Mouse (Mus musculus) intestine, embryonic 14.5 days (tissue): ENCODE data around the gene Mbnl2. TPM values are rescaled to one million over a fixed set of nuclear protein-coding genes. Genes with fewer than 3 reads are reported as not detected.

Experiments
- ATAC-seq: fragments of 200-750 bp; cut with Nextera tagmentation; replicated peaks from 2 replicates; pipeline ENCODE4 v1.8.0; 2017; ENCODE audit warnings: low read depth, moderate number of reproducible peaks, moderate TSS enrichment, moderate library complexity; ENCODE audit not compliant: low FRiP score, low TSS enrichment
- DNase-seq: peaks from one replicate; pipeline ENCODE4 v3.0.0-alpha.2; 2018; ENCODE audit warnings: low spot score
- H3K27ac ChIP-seq: fragments of 300-500 bp; sonication (generic); 2 replicates; pipeline ENCODE4 v1.5.1; 2014; ENCODE audit warnings: low read depth, mild to moderate bottlenecking, control low read depth
- H3K27me3 ChIP-seq: fragments of 300-500 bp; sonication (generic); replicated peaks from 2 replicates; pipeline ENCODE4 v1.6.1; 2014; ENCODE audit warnings: low read length, control low read depth; ENCODE audit not compliant: control insufficient read depth, insufficient read depth
- H3K36me3 ChIP-seq: fragments of 300-500 bp; sonication (generic); 2 replicates; pipeline ENCODE4 v1.6.1; 2014; ENCODE audit warnings: low read length, control low read depth; ENCODE audit not compliant: control insufficient read depth, insufficient read depth
- H3K4me1 ChIP-seq: fragments of 300-500 bp; sonication (generic); replicated peaks from 2 replicates; pipeline ENCODE4 v1.6.1; 2014; ENCODE audit warnings: low read length, control low read depth, mixed read lengths; ENCODE audit not compliant: control insufficient read depth, insufficient read depth
- H3K4me2 ChIP-seq: fragments of 300-500 bp; sonication (generic); 2 replicates; pipeline ENCODE4 v1.6.1; 2014; ENCODE audit warnings: low read length
- H3K4me3 ChIP-seq: fragments of 300-500 bp; sonication (generic); 2 replicates; pipeline ENCODE4 v1.5.1; 2014; ENCODE audit warnings: low read depth, low read length, control low read depth, mixed read lengths
- H3K9ac ChIP-seq: fragments of 300-500 bp; sonication (generic); 2 replicates; pipeline ENCODE4 v1.6.1; 2014; ENCODE audit warnings: mild to moderate bottlenecking, low read length
- H3K9me3 ChIP-seq: fragments of 300-500 bp; sonication (generic); 2 replicates; pipeline ENCODE4 v1.6.1; 2016; ENCODE audit warnings: low read length, control low read depth; ENCODE audit not compliant: control insufficient read depth
- WGBS: fragments of 180-500 bp; shearing (Covaris S2); extraction: QIAGEN DNeasy Blood & Tissue Kit; methylation state at CpG from one replicate; pipeline ENCODE4 v1.1.7; 2014; 5-methylcytosine and 5-hydroxymethylcytosine counted together
- polyA plus RNA-seq: library from polyadenylated mRNA; unstranded; fragments of >200 nt; fragmentation: Nextera tagmentation; extraction: Ambion mirVana; gene quantifications from 2 replicates; pipeline ENCODE4 v1.2.1, GENCODE M21; 2014

Mbnl2 gene
- polyA plus RNA-seq, 1 experiment from 2014 or later, result 111 TPM

GRCm38 (mm10) chr14:120318974-120319731 is 43.7 kb downstream of the Mbnl2 start:
- Histone ChIP-seq H3K9me3 (no peaks in the 10 kb centered on the region), H3K4me1 (peaks cover 18% of the 10 kb centered on the region), H3K4me3 (no peak overlapping the region), H3K4me2 (no peak overlapping the region), H3K36me3 (0 out of 2 replicates have a peak, but pooled peaks cover 4% of the 10 kb centered on the region), H3K9ac (no peak overlapping the region), H3K27me3 (no peaks in the 10 kb centered on the region), H3K27ac (no peak overlapping the region)
- ATAC-seq (no peak), DNase-seq (no peak)
- 73% methylated on average over 9 of the region's 9 CpGs for WGBS

- no peaks in the 10 kb centered on the region for H3K27me3 ChIP-seq
- H3K9me3 ChIP-seq, result no peaks in the 10 kb centered on the region
- DNase-seq, result no peak
- ATAC-seq, result no peak
- no peak overlapping the region for H3K4me3 ChIP-seq
- peaks cover 21% of the 10 kb centered on the region for H3K36me3 ChIP-seq
- peaks cover 18% of the 10 kb centered on the region for H3K4me1 ChIP-seq
- WGBS, result 86% methylated on average over 8 of the region's 8 CpGs
- H3K4me2 ChIP-seq, result no peak overlapping the region
- no peak overlapping the region for H3K27ac ChIP-seq
- no peak overlapping the region for H3K9ac ChIP-seq
Observed at GRCm38 (mm10) chr14:120322041-120322440, 46.6 kb downstream of the Mbnl2 start.

- H3K4me1 ChIP-seq, result peaks cover 18% of the 10 kb centered on the region
- H3K9me3 ChIP-seq, result no peaks in the 10 kb centered on the region
- ATAC-seq (no peak), DNase-seq (no peak)
- WGBS, result 73% methylated on average over 1 of the region's 1 CpGs
- H3K4me3 ChIP-seq, result no peak overlapping the region
- H3K9ac ChIP-seq, result no peak overlapping the region
- no peaks in the 10 kb centered on the region for H3K27me3 ChIP-seq
- peaks cover 24% of the 10 kb centered on the region for H3K36me3 ChIP-seq
- no peak overlapping the region for H3K27ac ChIP-seq
- H3K4me2 ChIP-seq, result no peak overlapping the region
Observed at GRCm38 (mm10) chr14:120323111-120323510, 47.6 kb downstream of the Mbnl2 start.

- no peak overlapping the region for H3K27ac ChIP-seq
- H3K4me2 ChIP-seq, result no peak overlapping the region
- 94% methylated on average over 8 of the region's 8 CpGs for WGBS
- H3K36me3 ChIP-seq, result peaks cover 26% of the 10 kb centered on the region
- no peak overlapping the region for H3K4me3 ChIP-seq
- no peaks in the 10 kb centered on the region for H3K9me3 ChIP-seq
- no peak for DNase-seq
- H3K4me1 ChIP-seq, result peaks cover 10% of the 10 kb centered on the region
- ATAC-seq, result no peak
- H3K9ac ChIP-seq, result no peak overlapping the region
- H3K27me3 ChIP-seq, result no peaks in the 10 kb centered on the region
Observed at GRCm38 (mm10) chr14:120324061-120324791, 48.8 kb downstream of the Mbnl2 start.

GRCm38 (mm10) chr14:120324883-120325480 is 49.5 kb downstream of the Mbnl2 start:
- no peak for ATAC-seq
- WGBS, result 86% methylated on average over 19 of the region's 19 CpGs

GRCm38 (mm10) chr14:120325673-120326072 is 50.2 kb downstream of the Mbnl2 start:
- Histone ChIP-seq H3K27ac (no peak overlapping the region), H3K4me1 (peaks cover 6% of the 10 kb centered on the region; the same call in 1 of the 2 replicates), H3K9ac (no peak overlapping the region), H3K4me2 (no peak overlapping the region), H3K4me3 (no peak overlapping the region), H3K36me3 (peaks cover 24% of the 10 kb centered on the region), H3K27me3 (no peaks in the 10 kb centered on the region), H3K9me3 (no peaks in the 10 kb centered on the region)
- DNase-seq (no peak), ATAC-seq (no peak)
- 79% methylated on average over 5 of the region's 5 CpGs for WGBS

More at GRCm38 (mm10) chr14:120324883-120325480, 49.5 kb downstream of the Mbnl2 start:
- Histone ChIP-seq H3K9ac (no peak overlapping the region), H3K36me3 (peaks cover 23% of the 10 kb centered on the region), H3K9me3 (no peaks in the 10 kb centered on the region), H3K27ac (no peak overlapping the region), H3K4me2 (no peak overlapping the region), H3K4me3 (no peak overlapping the region), H3K27me3 (no peaks in the 10 kb centered on the region), H3K4me1 (peaks cover 6% of the 10 kb centered on the region)
- DNase-seq, result no peak

- Histone ChIP-seq H3K27me3 (no peaks in the 10 kb centered on the region), H3K9ac (no peak overlapping the region), H3K36me3 (peaks cover 20% of the 10 kb centered on the region), H3K9me3 (no peaks in the 10 kb centered on the region), H3K27ac (no peak overlapping the region), H3K4me1 (peaks cover 8% of the 10 kb centered on the region; the same call in 1 of the 2 replicates), H3K4me3 (no peak overlapping the region), H3K4me2 (no peak overlapping the region)
- ATAC-seq (no peak), DNase-seq (no peak)
- WGBS, result 68% methylated on average over 12 of the region's 12 CpGs
Observed at GRCm38 (mm10) chr14:120330454-120330853, 55.0 kb downstream of the Mbnl2 start.

- Histone ChIP-seq H3K4me1 (peaks cover 9% of the 10 kb centered on the region; the same call in 1 of the 2 replicates), H3K4me2 (no peak overlapping the region), H3K4me3 (no peak overlapping the region), H3K27ac (no peak overlapping the region), H3K27me3 (no peaks in the 10 kb centered on the region), H3K9me3 (no peaks in the 10 kb centered on the region), H3K9ac (no peak overlapping the region), H3K36me3 (peaks cover 16% of the 10 kb centered on the region)
- ATAC-seq (no peak), DNase-seq (no peak)
- WGBS, result 87% methylated on average over 13 of the region's 13 CpGs
Observed at GRCm38 (mm10) chr14:120330881-120331514, 55.5 kb downstream of the Mbnl2 start.
